Mouse (Mus musculus): Measurements from ENCODE around the gene Pde11a.

DNA sequence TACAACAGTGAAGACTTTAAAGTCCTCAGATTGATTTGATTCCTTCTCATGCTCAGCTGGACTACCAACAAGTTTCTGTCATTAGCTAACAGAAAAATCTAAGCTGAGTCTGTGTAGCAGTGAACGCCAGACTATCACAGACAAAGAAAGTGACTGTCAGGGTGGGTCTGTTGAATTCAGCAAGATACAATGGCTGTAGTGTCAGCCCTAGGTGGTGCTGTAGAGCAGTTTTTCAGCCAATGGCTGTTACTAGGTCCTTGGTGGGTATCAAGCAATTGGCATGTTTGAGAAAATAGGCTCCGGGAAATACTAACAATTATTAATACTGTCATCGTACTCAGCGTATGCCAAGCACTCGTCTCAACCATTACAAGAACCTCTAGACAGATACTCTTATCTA lies 274.5 kb downstream of the Pde11a start:
- no peak for TF ChIP-seq CTCF (IDR thresholded peaks at IDR 0.05; ENCODE audit: extremely low read depth, insufficient read length, insufficient replicate concordance, low read depth, low read length)
- no peak for TF ChIP-seq POLR2A (IDR thresholded peaks at IDR 0.05; ENCODE audit: low read depth, low read length)

All from small intestine, adult 2 months (tissue).